Mouse (Mus musculus) heart, postnatal 25 days (tissue): ENCODE results near the gene Shroom3. TPM values are rescaled to one million over a fixed set of nuclear protein-coding genes. Genes with fewer than 3 reads are reported as not detected.

Experiments
- DNase-seq: peaks from one replicate; pipeline ENCODE4 v3.0.0; 2022; ENCODE audit warnings: low spot score
- intact Hi-C: fragments of 180-260 bp; cut with DNase I; formaldehyde crosslinking; loops from one replicate; pipeline ENCODE4 v1.15.1; 2025
- total RNA-seq, 2 experiments: library from RNA; stranded (reverse); gene quantifications; 2 replicates each; pipeline ENCODE4 v1.2.3; 2021

The Shroom3 gene
- 10 to 100 TPM; 32.7 to 33.9 TPM for total RNA-seq

- no peak for DNase-seq
- intact Hi-C loops = loop anchor here (5.0 kb wide), 1 partner anchor 269 kb away; no protein-coding TSS in a partner anchor
These were observed at the start of gene Shroom3 for GRCm38 (mm10) chr5:92683351-92683807. Gene Shroom3 (plus strand): TSS chr5:92683435.

GRCm38 (mm10) chr5:92633526-92633925, 49.7 kb upstream of the Shroom3 start:
- no peak for DNase-seq
- intact Hi-C loops = no loop called here

DNA sequence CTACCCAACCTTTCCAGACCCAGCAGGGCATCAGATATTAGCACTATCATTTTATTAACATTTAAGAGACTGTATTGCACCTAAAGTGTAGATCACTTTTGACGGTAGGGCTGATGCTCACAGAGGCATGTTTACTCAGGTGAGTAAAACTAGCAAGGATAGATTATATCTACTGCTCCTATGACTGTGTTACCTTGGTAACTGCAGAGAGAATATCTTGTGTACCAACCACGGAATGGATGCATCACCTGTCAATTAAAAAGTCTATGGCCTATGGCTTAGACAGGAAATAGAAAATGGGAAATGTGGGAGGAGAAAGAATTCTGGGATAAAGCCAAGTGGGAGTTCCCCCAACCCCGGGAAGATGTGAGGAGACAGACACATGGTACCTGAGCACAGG, 48.3 kb upstream of the Shroom3 start:
- no peak for DNase-seq
- intact Hi-C loops = no loop called here

GRCm38 (mm10) chr5:92635891-92636290, 47.3 kb upstream of the Shroom3 start:
- intact Hi-C loops = no loop called here

GRCm38 (mm10) chr5:92640861-92641260, 42.4 kb upstream of the Shroom3 start:
- intact Hi-C loops = no loop called here
- DNase-seq = no peak

More at GRCm38 (mm10) chr5:92635891-92636290, 47.3 kb upstream of the Shroom3 start:
- DNase-seq = no peak

GRCm38 (mm10) chr5:92656256-92656655, 27.0 kb upstream of the Shroom3 start:
- DNase-seq = peak; percentile 10
- intact Hi-C loops = loop anchor here (1.0 to 5.0 kb wide), 2 partner anchors 149 to 195 kb away; partner anchors contain the start of gene Scarb2

DNA sequence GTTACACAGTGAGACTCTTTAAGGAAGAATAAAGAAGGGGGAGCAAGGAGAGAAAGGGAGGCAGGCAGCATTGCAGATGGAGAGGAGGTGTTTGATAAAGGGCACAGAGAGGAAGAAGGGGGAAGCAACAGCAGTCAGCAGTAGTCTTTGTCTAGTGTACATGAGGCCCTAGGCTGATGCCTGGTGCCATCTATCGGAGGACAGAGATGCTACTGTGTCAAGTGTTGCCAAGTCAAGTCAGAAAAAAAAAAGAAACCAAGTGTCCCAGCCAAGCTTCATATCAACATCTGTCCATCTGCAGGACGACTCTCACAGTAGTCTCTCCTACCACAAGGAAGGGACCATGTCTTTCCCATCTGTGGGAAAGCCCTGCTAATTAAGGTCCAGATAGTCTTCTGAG, 18.9 kb upstream of the Shroom3 start:
- intact Hi-C loops = no loop called here
- DNase-seq = no peak

DNA sequence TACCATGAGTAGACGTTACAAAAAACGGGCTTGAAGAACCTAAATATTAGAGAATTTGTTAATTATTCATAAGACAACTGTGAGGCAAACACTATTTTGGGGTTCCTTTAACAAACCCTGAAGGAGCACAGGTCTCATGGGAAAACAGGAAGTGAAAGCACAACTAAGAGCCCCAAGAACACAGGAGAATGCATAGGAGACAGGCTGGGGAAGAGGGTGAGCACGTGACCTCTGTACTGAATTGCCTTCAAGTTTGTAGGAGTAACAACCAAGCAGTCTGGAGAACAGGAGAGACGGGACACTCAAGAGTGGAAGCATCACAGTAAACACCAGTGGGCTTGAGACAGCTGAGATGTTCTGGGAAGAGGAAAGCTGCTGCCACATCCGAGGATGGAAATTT, 16.4 kb upstream of the Shroom3 start:
- no peak for DNase-seq
- intact Hi-C loops = no loop called here

DNA sequence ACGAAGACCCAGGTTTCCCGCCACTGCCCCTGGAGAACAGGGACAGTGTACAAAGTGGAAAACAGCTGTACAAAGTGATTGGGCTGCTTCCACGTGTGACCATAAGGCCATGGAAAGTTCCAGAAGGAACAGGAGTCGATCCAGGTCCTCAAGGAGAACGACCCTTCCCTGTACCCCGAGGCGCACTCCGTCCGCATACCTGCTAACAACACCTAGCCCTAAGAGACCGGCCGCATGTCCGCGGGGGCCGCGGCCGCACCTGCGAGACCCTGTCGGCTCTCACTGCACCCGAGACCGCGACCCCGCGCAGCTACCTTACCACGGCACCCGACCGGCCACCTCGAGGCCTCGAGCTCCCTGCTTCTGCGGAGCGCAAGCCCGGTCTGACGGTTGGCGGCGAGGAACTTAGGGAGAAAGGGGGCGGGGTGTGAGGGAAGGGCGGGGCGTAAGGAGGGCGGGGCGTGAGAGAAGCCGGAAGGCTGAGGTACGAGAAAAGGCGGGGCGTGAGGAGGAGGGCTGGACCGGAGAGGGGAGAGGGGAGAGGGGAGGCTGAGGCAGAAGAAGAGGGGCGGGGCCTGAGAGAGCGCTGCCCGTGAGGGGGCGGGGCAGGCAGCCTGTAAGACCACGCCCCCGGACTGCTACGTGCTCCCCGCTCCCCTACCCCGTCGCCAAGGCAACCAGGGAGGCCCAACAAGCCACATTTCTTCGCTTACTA, 8.2 kb upstream of the Shroom3 start, which contains the start of gene Ccdc158:
Ccdc158 (minus strand) TSS at position 413 of the 715 bp plus-strand sequence.
- peak; percentile 20 for DNase-seq
- intact Hi-C loops = no loop called here

GRCm38 (mm10) chr5:92675574-92675920, 7.7 kb upstream of the Shroom3 start:
- intact Hi-C loops = no loop called here

DNA sequence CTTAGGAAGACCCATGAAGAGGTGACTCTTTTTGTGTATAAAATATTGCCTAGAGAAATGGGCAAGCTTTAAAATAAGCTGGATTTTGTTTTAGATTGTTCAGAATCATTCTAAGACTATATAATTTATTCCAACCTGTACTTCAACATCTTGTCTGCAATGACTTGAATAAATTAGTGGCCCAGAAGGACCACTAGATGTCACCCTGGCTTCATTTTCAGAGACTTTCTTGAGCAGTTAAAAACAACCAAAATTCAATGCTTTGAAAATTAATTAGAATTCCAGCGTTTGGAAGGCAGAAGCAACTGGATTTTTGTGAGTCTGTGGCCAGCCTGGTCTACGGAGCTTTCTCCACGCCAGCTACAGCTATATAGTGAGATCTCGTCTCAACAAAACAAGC, 3.8 kb upstream of the Shroom3 start:
- no peak for DNase-seq

More at GRCm38 (mm10) chr5:92675574-92675920, 7.7 kb upstream of the Shroom3 start:
- no peak for DNase-seq

DNA sequence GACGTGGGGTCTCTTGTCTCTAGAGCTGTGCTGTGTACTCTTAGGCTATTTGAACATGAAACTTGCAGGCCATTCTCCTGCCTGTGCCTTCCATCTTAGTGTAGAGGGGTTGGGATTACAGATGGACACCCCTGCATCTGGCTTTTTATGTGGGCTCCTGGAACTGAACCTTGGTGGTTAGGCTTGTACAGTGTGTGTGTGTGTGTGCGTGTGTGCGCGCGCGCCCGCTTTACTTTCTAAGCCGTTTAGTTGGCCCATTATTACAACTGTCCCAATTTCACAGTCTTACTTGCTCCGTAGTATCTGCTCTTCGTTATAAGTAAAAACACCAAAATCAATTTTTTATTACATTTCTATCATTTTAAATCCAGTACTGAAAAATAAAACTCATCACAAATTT, 1.4 kb upstream of the Shroom3 start:
- intact Hi-C loops = loop anchor here (5.0 kb wide), 1 partner anchor 270 kb away; no protein-coding TSS in a partner anchor
- DNase-seq = no peak

More for the DNA sequence above, 3.8 kb upstream of the Shroom3 start:
- intact Hi-C loops = loop anchor here (1.0 kb wide), 1 partner anchor 47 kb away; no protein-coding TSS in a partner anchor

DNA sequence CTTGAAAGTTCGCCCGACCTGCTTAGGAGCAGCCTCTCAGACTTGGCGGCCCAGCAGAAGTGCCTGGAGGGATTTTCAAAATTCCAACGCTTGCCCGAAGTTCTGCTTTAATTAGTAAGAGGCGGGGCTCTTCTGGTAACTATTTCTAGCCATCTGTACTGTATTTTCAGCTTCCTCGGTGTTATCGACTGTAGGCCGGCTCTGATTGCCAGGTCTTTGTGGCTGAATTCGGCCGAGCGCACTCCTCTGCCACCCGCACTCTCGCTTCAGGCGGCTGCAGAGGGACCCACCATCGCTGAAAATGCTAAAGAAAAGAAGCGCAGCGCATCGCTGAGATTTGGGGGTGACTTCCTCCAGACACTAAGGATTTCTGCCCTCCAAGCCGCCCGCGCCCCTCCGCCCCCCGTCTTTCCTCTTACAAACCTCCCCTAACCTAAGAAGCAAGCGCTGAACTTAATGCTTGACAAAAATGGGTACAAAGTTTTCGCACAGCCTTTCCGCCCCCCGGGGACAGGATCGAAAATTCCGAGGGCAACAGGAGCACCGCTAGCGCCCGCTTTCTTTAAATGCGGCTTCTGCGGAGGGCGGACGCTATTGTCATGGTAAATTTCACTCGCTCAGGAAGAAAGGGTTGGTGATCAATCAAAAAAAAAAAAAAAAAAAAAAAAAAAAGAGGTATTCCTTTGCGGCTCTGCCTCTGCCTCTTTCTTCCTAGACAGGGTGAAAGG, 450 bp upstream of the Shroom3 start:
- DNase-seq = no peak
- intact Hi-C loops = loop anchor here (5.0 kb wide), 1 partner anchor 270 kb away; no protein-coding TSS in a partner anchor

GRCm38 (mm10) chr5:92683871-92684475, 738 bp downstream of the Shroom3 start:
- no peak for DNase-seq
- intact Hi-C loops = loop anchor here (5.0 kb wide), 1 partner anchor 268 kb away; no protein-coding TSS in a partner anchor

GRCm38 (mm10) chr5:92684715-92685460, 1.7 kb downstream of the Shroom3 start:
- intact Hi-C loops = loop anchor here (5.0 kb wide), 1 partner anchor 267 kb away; no protein-coding TSS in a partner anchor
- no peak for DNase-seq

DNA sequence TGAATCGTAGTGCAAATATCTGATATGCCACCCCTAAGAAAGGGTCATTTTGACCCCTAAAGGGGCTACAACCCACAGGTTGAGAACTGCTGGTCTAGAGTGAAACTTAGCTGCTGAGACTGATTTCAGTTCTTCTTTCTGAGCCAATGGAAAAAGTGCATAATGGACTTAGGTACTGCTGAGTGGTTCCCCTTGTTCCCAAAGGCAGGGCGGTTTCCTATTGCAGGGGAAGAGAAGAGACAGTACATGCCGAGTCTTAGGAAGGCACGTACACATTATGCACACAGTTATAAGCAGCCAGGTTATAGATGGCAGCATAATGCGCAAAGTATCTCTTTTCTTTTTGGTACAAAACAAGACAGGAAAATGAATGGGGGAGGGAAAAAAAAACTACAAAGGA, 4.9 kb downstream of the Shroom3 start:
- DNase-seq = no peak
- intact Hi-C loops = no loop called here

DNA sequence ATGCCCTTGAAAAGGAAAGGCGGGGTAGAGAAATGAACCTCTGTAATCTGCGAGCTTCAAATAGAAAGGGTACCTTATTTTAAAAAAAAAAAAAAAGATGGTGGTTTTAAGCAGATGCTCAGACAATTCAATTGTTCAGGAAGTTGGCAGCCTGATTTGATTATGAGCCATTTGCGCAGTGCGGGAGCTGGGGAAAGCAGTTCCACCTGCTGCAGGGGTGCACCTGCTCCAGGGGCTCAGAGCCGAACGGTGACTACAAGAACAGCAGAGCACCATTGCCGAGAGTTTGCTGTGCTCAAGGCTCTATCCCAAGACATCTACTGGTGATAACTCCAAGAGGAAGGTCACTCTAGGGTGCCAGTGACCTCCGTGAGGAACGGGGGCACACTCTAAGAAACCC, 5.3 kb downstream of the Shroom3 start:
- intact Hi-C loops = no loop called here
- DNase-seq = no peak

DNA sequence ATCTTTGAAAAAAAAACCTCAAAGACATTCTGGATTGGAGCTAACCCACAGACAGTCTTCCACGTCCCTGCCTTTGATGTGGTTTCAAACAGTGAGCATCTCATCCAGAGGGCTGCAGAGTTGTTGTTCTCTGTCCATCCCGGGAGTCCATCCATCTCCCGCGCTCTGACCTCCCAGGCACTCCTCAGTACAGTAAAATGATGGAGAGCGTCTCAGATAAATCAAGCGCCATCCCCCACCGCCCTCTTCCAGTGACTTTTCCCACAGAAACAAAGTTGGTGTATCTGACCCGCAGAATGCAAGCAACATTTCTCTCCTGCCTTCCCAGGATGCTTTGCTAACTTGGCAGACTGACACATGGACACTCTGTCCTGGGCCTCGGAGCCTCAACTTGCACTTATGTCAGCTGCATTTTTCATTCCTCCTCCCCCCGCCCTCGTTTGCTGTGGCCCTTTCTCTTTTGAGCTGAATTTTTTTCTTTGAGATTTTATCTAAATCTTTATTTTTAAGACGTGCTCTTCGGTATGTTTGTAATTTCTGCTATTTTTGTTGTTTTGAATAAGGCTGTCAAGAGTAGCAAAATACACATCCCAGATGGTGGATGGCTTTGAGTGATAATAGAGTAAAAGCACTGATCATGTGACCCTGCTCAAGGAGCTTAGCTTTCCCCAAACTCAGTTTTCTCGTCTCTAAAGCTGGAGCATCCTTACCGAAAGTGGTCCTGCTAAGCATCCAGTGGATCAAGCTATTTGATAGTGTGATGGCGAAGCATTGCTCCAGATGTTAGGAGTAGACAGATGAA, 9.2 kb downstream of the Shroom3 start:
- DNase-seq = no peak
- intact Hi-C loops = no loop called here

DNA sequence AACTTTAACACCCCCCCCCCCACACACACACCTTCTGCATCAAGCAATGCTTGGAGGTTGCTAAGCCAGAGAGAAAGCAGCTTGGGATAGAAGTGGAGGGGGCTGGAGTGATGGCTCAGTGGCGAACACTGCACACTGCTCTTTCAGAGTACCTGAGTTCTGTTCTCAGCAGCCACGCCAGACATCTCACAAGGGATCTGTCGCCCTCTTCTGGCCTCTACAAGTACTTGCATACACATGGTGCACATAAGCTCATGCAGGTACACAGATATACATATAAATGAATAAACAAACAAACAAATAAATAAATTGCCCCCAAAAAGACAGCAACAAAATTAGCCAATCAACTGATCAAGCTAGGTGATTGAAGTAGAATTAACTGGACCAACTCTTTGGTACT, 10.5 kb downstream of the Shroom3 start:
- intact Hi-C loops = no loop called here
- no peak for DNase-seq
